Mouse (Mus musculus) thymus, adult 2 months (tissue): Measurements from ENCODE around the gene Sox10. TPM values are rescaled to one million over a fixed set of nuclear protein-coding genes. Genes with fewer than 3 reads are reported as not detected.

Experiments used
- DNase-seq: peaks from one replicate; pipeline ENCODE4 v3.0.0; 2021
- H3K27ac ChIP-seq: fragments of 200-500 bp; 2 replicates; pipeline ENCODE4 v1.5.1; 2012; ENCODE audit warnings: low read length, control low read depth; ENCODE audit not compliant: control insufficient read depth, insufficient read depth
- H3K27me3 ChIP-seq: fragments of 200-500 bp; 2 replicates; pipeline ENCODE4 v1.6.1; 2012; ENCODE audit warnings: mild to moderate bottlenecking, low read length, moderate library complexity, mixed read lengths; ENCODE audit not compliant: control insufficient read depth, insufficient read depth
- H3K36me3 ChIP-seq: fragments of 200-500 bp; 2 replicates; pipeline ENCODE4 v1.6.1; 2012; ENCODE audit warnings: mild to moderate bottlenecking, low read length, moderate library complexity; ENCODE audit not compliant: control insufficient read depth, insufficient read depth
- H3K4me1 ChIP-seq: fragments of 200-500 bp; replicated peaks from 2 replicates; pipeline ENCODE4 v1.6.1; 2012; ENCODE audit warnings: low read length; ENCODE audit not compliant: control insufficient read depth, insufficient read depth
- H3K4me3 ChIP-seq: fragments of 200-500 bp; 2 replicates; pipeline ENCODE4 v1.5.1; 2012; ENCODE audit warnings: mild to moderate bottlenecking, low read length, control low read depth, moderate library complexity; ENCODE audit not compliant: control insufficient read depth, insufficient read depth
- CTCF ChIP-seq: fragments of 200-500 bp; IDR thresholded peaks from 2 replicates; pipeline ENCODE4 v1.5.1; 2012; ENCODE audit warnings: mild to moderate bottlenecking, control low read depth, low read length, moderate library complexity, borderline replicate concordance; ENCODE audit not compliant: control insufficient read depth, poor library complexity, insufficient read depth; ENCODE audit errors: extremely low read depth
- POLR2A ChIP-seq: fragments of 200-500 bp; IDR thresholded peaks from 2 replicates; pipeline ENCODE4 v1.6.1; 2012; ENCODE audit warnings: mild to moderate bottlenecking, low read length, control low read depth, moderate library complexity; ENCODE audit not compliant: control insufficient read depth, poor library complexity, insufficient read depth; ENCODE audit errors: extremely low read depth
- WGBS: fragments of 180-500 bp; shearing (Covaris S2); methylation state at CpG from one replicate; pipeline ENCODE4 v1.1.7; 2018; 5-methylcytosine and 5-hydroxymethylcytosine counted together
- polyA plus RNA-seq: library from polyadenylated mRNA; depleted of rRNA; stranded (reverse); fragments of >200 nt; gene quantifications from 2 replicates; pipeline ENCODE4 v1.2.3, GENCODE M21; 2012; rRNA removed

The Sox10 gene
- polyA plus RNA-seq, 1 experiment: 0.88 TPM

- Histone ChIP-seq H3K27me3 (no peaks in the 10 kb centered on the region), H3K4me1 (peaks cover 22% of the 10 kb centered on the region), H3K27ac (no peak overlapping the region), H3K36me3 (no peaks in the 10 kb centered on the region), H3K4me3 (peak overlapping the region; percentile 97)
- TF ChIP-seq CTCF (no peak), POLR2A (no peak)
- peak; percentile 48 for DNase-seq
- under 1% methylated on average over 46 of the region's 46 CpGs for WGBS
Measured at GRCm38 (mm10) chr15:79109321-79109934, 55.6 kb downstream of the Sox10 start.

DNA sequence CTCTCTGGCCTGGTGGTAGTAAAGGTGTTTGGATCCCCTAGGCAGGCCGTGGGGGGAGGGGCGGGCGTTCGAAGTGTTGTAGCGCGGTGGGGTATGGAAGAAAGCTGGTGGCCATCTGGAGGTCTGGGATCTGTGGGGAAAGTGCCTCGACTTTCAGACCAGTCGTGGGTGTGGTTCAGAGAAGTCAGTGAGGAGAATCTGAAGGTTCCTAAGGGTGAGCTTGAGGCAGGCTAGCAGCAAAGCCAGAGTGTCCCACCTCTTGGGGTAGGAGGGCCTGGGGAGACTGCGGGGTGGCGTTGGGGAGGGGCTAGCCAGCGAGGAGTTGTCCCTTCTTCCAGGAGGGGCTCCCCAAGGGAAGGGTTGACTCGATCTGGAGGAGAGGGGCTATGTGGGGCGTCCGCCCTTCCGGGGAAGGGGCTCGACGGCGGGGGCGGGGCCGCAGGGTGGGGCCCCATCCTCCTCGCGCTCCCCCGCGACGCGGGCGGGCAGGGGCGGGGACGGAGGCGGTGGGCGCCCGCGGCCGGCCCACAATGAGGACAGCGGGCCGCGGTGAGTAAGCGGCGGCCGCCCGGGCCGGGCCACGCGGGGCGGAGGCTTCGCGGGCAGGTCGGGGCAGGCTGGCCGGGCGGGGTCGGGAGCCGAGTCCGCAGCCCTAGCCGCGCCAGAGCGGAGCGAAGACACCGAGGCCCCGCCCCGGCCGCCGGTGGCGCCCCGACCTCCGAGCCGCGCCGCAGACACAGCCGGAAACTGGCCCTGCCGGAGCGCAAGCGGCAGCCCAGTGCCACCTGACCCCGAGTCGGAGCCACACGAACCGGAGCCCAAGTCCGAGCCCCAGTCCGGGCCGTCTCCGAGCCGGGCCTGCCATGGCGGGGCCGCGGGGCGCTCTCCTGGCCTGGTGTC is 56.4 kb downstream of the Sox10 start, which contains the start of gene Micall1:
Micall1 (plus strand) TSS at position 478 of the 900 bp plus-strand sequence.
- H3K4me1 ChIP-seq: peaks cover 20% of the 10 kb centered on the region

DNA sequence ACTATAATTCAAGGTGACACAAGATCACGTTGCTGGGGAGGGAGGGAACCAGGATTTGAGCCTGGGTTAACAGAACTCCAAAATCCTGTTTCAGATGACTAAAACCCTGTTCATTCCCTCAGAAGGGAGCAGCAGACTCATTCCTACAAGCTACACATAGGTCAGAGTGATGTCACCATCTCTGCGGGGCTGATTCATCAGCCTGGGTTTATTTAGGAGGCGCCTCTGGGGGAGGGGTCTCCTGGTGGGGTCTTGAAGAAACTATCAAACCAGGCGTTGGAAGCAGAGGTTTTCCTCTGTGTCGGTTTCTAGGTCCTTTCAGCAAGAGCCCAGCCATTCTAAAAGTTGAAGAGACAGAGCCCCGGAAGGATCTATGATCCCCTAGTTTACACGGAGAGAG is 57.1 kb downstream of the Sox10 start:
- DNase-seq: no peak
- no peak overlapping the region for H3K4me3 ChIP-seq
- H3K4me1 ChIP-seq: peaks cover 20% of the 10 kb centered on the region
- 69% methylated on average over 7 of the region's 7 CpGs for WGBS
- TF ChIP-seq CTCF (no peak), POLR2A (no peak)
- H3K36me3 ChIP-seq: no peaks in the 10 kb centered on the region
- no peaks in the 10 kb centered on the region for H3K27me3 ChIP-seq
- no peak overlapping the region for H3K27ac ChIP-seq

More for the DNA sequence above, 56.4 kb downstream of the Sox10 start, which contains the start of gene Micall1:
- 1% methylated on average over 83 of the region's 85 CpGs for WGBS
- Histone ChIP-seq H3K4me3 (peak within 1 kb of the TSS; percentile 97), H3K27me3 (no peaks in the 10 kb centered on the region), H3K27ac (no peak within 1 kb of the TSS), H3K36me3 (no peaks in the 10 kb centered on the region)
- DNase-seq: peak; percentile 65
- 0 out of 2 replicates have a peak, but pooled peaks have one; percentile 27 for TF ChIP-seq POLR2A
- no peak for TF ChIP-seq CTCF

DNA sequence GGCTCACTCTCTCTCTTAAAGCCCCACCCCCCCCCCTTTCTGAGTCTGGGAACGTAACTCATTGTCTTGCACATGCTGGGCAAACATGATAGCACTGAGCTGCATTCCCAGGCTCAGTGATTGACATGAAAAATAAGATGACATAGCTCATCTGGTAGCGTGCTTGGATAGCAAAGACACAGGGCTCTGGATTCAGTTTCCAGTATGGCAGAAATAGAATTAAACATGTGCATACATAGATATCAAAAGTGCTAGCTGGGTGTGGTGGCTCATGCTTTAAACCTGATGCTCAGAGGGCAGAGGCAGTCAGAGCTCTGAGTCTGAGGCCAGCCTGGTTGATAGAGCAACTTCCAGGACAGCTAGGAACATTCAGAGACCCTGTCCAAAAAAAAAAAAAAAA is 59.2 kb downstream of the Sox10 start:
- H3K4me3 ChIP-seq: no peak overlapping the region
- WGBS: 89% methylated on average over 2 of the region's 2 CpGs
- no peak overlapping the region for H3K27ac ChIP-seq
- no peaks in the 10 kb centered on the region for H3K36me3 ChIP-seq
- TF ChIP-seq CTCF: no peak
- TF ChIP-seq POLR2A: no peak
- no peak for DNase-seq
- no peaks in the 10 kb centered on the region for H3K27me3 ChIP-seq
- peaks cover 14% of the 10 kb centered on the region for H3K4me1 ChIP-seq

Other genes with a start within 250 kb of the Sox10 start
- 359 and 428 TPM in 2 replicates for gene Lgals1, start 238.5 kb downstream of the Sox10 start, polyA plus RNA-seq
- gene Nol12, start 230.3 kb downstream of the Sox10 start, polyA plus RNA-seq: 26.8 and 27.9 TPM in 2 replicates
- gene Triobp, start 217.5 kb downstream of the Sox10 start, polyA plus RNA-seq: 52.2 and 70.7 TPM in 2 replicates
- 35.7 and 52.0 TPM in 2 replicates for gene H1f0, start 136.8 kb downstream of the Sox10 start, polyA plus RNA-seq
- 0.71 and 1.6 TPM in 2 replicates for gene Galr3, start 123.4 kb downstream of the Sox10 start, polyA plus RNA-seq
- 171 and 181 TPM in 2 replicates for gene Ankrd54, start 102.3 kb downstream of the Sox10 start, polyA plus RNA-seq
- 205 and 212 TPM in 2 replicates for gene Eif3l, start 90.1 kb downstream of the Sox10 start, polyA plus RNA-seq
- 46.1 and 47.3 TPM in 2 replicates for gene Micall1, start 56.3 kb downstream of the Sox10 start, polyA plus RNA-seq
- gene Polr2f, start 24.2 kb downstream of the Sox10 start, polyA plus RNA-seq: 37.3 and 38.0 TPM in 2 replicates
- gene 1700088E04Rik, start 24.0 kb downstream of the Sox10 start, polyA plus RNA-seq: 1.3 and 1.8 TPM in 2 replicates
- gene Pick1, start 63.9 kb upstream of the Sox10 start, polyA plus RNA-seq: 27.1 and 27.7 TPM in 2 replicates
- 0.11 and 0.24 TPM in 2 replicates for gene Gm49486, start 64.2 kb upstream of the Sox10 start, polyA plus RNA-seq
- gene Slc16a8, start 89.5 kb upstream of the Sox10 start, polyA plus RNA-seq: 0.15 TPM in 1 of 2 replicates, not detected in the other
- gene Baiap2l2, start 120.3 kb upstream of the Sox10 start, polyA plus RNA-seq: 0.68 and 2.9 TPM in 2 replicates
- gene Pla2g6, start 163.2 kb upstream of the Sox10 start, polyA plus RNA-seq: 65.2 and 71.4 TPM in 2 replicates
- gene Maff, start 181.4 kb upstream of the Sox10 start, polyA plus RNA-seq: 7.4 and 8.1 TPM in 2 replicates
- gene Tmem184b, start 238.3 kb upstream of the Sox10 start, polyA plus RNA-seq: 225 and 303 TPM in 2 replicates